Mouse (Mus musculus) embryo, embryonic 11 days (tissue): ENCODE data around the gene Izumo4.
A peak's percentile ranks its signal among the peaks of the same experiment; 100 is the strongest.

Experiments used
- DNase-seq: peaks from one replicate; pipeline ENCODE4 v3.0.0-alpha.2; 2015

Gene Izumo4

GRCm38 (mm10) chr10:80692249-80693165, 9.5 kb upstream of the Izumo4 start:
- DNase-seq: no peak

- no peak for DNase-seq
These were observed 8.5 kb upstream of the Izumo4 start for GRCm38 (mm10) chr10:80693401-80694045.

- DNase-seq: no peak
These were observed 7.6 kb upstream of the Izumo4 start for GRCm38 (mm10) chr10:80694159-80694938.

GRCm38 (mm10) chr10:80695186-80695585, 6.8 kb upstream of the Izumo4 start:
- peak; percentile 17 for DNase-seq

- no peak for DNase-seq
These were observed 6.0 kb upstream of the Izumo4 start for GRCm38 (mm10) chr10:80695801-80696501.

- no peak for DNase-seq
These were observed 5.2 kb upstream of the Izumo4 start for GRCm38 (mm10) chr10:80696502-80697392.

GRCm38 (mm10) chr10:80697393-80697787, 4.6 kb upstream of the Izumo4 start:
- DNase-seq: no peak

- no peak for DNase-seq
These were observed 4.2 kb upstream of the Izumo4 start for GRCm38 (mm10) chr10:80697812-80698211.

GRCm38 (mm10) chr10:80698605-80699004, 3.4 kb upstream of the Izumo4 start:
- DNase-seq: no peak

- no peak for DNase-seq
These were observed 1.9 kb upstream of the Izumo4 start for GRCm38 (mm10) chr10:80700038-80700504.

GRCm38 (mm10) chr10:80700732-80701131, 1.3 kb upstream of the Izumo4 start:
- DNase-seq: no peak

- DNase-seq: peak; percentile 97
These were observed 779 bp downstream of the Izumo4 start for GRCm38 (mm10) chr10:80702536-80703390.

- no peak for DNase-seq
These were observed 1.7 kb downstream of the Izumo4 start for GRCm38 (mm10) chr10:80703643-80704042.

GRCm38 (mm10) chr10:80704418-80704817, 2.4 kb downstream of the Izumo4 start:
- no peak for DNase-seq

GRCm38 (mm10) chr10:80705033-80705432, 3.0 kb downstream of the Izumo4 start:
- DNase-seq: no peak

GRCm38 (mm10) chr10:80705479-80705878, 3.5 kb downstream of the Izumo4 start:
- no peak for DNase-seq

GRCm38 (mm10) chr10:80710834-80711233, 8.8 kb downstream of the Izumo4 start:
- DNase-seq: no peak

GRCm38 (mm10) chr10:80717281-80717680, 15.3 kb downstream of the Izumo4 start:
- no peak for DNase-seq

- no peak for DNase-seq
These were observed 25.6 kb downstream of the Izumo4 start for GRCm38 (mm10) chr10:80727369-80728127.
